Mouse (Mus musculus) liver, embryonic 15.5 days (tissue): Measurements from ENCODE around the gene Lrig1. TPM values are rescaled to one million over a fixed set of nuclear protein-coding genes. Genes with fewer than 3 reads are reported as not detected.
A peak's percentile ranks its signal among the peaks of the same experiment; 100 is the strongest.

ENCODE experiments used
- ATAC-seq: fragments of 200-750 bp; cut with Nextera tagmentation; 2 replicates; pipeline ENCODE4 v1.8.0; 2017; ENCODE audit warnings: moderate number of reproducible peaks, mild to moderate bottlenecking, moderate library complexity; ENCODE audit not compliant: insufficient read depth
- H3K27ac ChIP-seq: fragments of 300-500 bp; sonication (generic); replicated peaks from 2 replicates; pipeline ENCODE4 v1.5.1; 2015; ENCODE audit warnings: mild to moderate bottlenecking, inconsistent platforms
- H3K27me3 ChIP-seq: fragments of 300-500 bp; sonication (generic); 2 replicates; pipeline ENCODE4 v1.6.1; 2015; ENCODE audit warnings: mild to moderate bottlenecking, inconsistent platforms
- H3K36me3 ChIP-seq: fragments of 300-500 bp; sonication (generic); replicated peaks from 2 replicates; pipeline ENCODE4 v1.6.1; 2015; ENCODE audit warnings: moderate library complexity, mild to moderate bottlenecking, inconsistent platforms
- H3K4me1 ChIP-seq: fragments of 300-500 bp; sonication (generic); replicated peaks from 2 replicates; pipeline ENCODE4 v1.6.1; 2015; ENCODE audit warnings: inconsistent platforms
- H3K4me2 ChIP-seq: fragments of 300-500 bp; sonication (generic); 2 replicates; pipeline ENCODE4 v1.6.1; 2015; ENCODE audit warnings: moderate library complexity, mild to moderate bottlenecking, inconsistent platforms
- H3K4me3 ChIP-seq: fragments of 300-500 bp; sonication (generic); replicated peaks from 2 replicates; pipeline ENCODE4 v1.5.1; 2015; ENCODE audit warnings: mild to moderate bottlenecking, inconsistent platforms
- H3K9ac ChIP-seq: fragments of 300-500 bp; sonication (generic); 2 replicates; pipeline ENCODE4 v1.6.1; 2015; ENCODE audit warnings: moderate library complexity, mild to moderate bottlenecking, inconsistent platforms
- H3K9me3 ChIP-seq: fragments of 300-500 bp; sonication (generic); replicated peaks from 2 replicates; pipeline ENCODE4 v1.6.1; 2016; ENCODE audit warnings: inconsistent platforms
- WGBS: fragments of 180-500 bp; shearing (Covaris S2); methylation state at CpG from one replicate; pipeline ENCODE4 v1.1.7; 2015; ENCODE audit warnings: mixed read lengths; ENCODE audit not compliant: insufficient replicate concordance; 5-methylcytosine and 5-hydroxymethylcytosine counted together
- polyA plus RNA-seq: library from polyadenylated mRNA; unstranded; fragments of >200 nt; fragmentation: Nextera tagmentation; extraction: Ambion mirVana; gene quantifications from 2 replicates; pipeline ENCODE4 v1.2.1, GENCODE M21; 2015

Gene Lrig1
- polyA plus RNA-seq, 1 experiment from 2014 or later = 2.7 TPM

DNA sequence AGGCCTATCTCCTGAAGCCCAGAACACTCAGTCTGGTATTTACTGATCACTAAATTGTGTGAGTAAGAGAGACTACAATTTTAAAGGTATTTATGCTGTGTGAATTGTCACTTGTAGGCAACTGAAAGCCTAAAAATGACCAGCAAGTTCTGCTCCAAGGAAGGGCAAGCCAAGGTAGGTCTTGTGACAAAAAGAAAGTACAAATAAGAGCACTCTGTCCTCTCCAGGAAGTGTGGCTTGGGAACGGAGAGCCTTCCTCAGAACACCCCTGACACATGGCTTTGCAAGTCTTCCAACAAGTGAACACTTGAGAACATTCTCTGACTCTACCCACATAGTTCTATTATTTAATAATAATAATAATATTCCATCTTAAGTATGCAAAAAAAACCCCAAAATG is 2.5 kb downstream of the Lrig1 start:
- WGBS = 41% methylated on average over 1 of the region's 1 CpGs
- Histone ChIP-seq H3K4me2 (peak overlapping the region; percentile 83; the same call in 1 of the 2 replicates), H3K36me3 (no peaks in the 10 kb centered on the region), H3K4me3 (0 out of 2 replicates have a peak overlapping the region, but pooled peaks have one; percentile 14), H3K9ac (no peak overlapping the region), H3K9me3 (no peaks in the 10 kb centered on the region), H3K27me3 (peaks cover 51% of the 10 kb centered on the region), H3K27ac (no peak overlapping the region), H3K4me1 (peaks cover 53% of the 10 kb centered on the region)
- no peak for ATAC-seq

DNA sequence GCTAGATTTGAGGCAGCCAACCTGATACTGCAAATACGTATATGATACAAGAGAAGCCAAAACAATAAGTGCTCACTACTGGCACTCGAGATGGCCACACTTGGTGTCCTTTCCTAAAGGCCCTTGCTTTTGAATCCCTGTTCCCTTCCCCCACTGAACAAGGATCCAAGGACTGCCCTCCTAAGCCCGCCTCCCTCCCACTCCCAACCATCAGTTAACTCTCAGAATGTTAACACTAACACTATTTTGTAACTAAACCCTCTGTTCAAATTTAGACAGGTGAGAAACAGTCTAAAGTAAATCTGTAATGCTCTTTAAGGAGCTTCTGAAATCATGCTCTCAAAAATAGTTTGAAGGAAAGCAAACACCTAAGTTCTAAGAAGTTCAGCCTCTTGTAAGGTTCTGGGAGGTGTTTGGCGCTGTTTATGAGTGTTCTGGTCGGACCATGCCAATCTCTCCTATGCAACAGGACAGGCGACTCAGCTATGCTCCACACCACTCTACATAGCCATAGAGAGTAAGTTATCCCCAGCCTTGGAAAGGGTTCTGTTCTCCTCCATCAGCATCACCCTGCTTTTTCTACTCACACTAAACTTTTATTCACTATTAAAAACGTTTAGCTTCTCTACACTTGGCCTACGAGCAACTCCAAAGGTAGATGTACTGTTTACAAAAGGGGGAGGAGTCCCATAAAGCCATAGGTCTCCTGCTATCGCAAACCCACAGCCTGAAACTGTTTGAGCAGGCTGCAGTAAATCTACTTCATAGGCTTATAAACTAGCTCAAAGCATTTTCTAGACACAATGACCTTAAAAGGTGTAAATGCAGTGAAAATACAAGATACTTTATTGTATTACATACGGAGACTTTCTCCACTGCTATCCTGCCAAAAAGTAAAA is 3.5 kb downstream of the Lrig1 start:
- Histone ChIP-seq H3K36me3 (no peaks in the 10 kb centered on the region), H3K9me3 (no peaks in the 10 kb centered on the region), H3K4me1 (peaks cover 57% of the 10 kb centered on the region), H3K4me2 (peak overlapping the region; percentile 83), H3K27me3 (peaks cover 41% of the 10 kb centered on the region), H3K4me3 (no peak overlapping the region), H3K27ac (peak overlapping the region; percentile 43), H3K9ac (no peak overlapping the region)
- no peak for ATAC-seq
- 39% methylated on average over 10 of the region's 10 CpGs for WGBS

DNA sequence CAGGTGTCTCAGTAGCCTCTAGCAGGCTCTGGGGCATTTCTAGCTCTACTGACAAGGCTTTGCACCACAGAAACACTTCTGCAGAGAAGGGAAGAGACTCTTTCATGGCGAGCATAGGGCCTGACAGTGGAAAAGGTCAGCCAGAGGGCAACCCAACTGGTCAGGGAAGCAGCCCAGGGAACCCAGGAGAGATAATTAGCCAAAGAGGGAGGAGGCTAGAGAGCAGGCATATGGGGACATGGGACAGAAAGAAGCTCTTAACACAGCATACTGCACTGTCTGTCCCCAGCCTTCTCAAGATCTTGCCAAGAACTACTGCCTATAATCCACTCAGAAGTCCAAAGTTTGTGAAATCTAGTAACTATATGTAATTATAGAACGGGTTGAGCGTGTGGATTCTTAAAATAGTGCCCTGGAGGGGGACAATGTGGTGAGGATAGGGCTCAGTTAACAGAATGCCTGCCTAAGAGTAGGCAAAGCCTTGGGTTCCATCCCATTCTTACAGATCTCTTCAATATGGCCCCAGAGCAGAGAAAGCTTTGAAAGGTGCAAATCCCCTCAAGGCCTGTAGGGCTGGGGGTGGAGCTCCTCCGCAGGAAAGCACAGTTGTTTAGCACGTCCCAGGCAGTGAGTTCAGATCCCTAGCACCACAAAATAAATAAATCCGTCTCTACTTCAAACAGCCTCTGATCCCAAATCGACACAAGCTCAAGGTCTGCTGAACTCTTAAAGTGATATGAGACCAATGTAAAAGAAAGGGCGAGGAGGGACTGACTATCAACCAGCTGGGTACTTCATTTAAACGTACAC is 4.6 kb downstream of the Lrig1 start:
- Histone ChIP-seq H3K36me3 (no peaks in the 10 kb centered on the region), H3K4me3 (no peak overlapping the region), H3K4me1 (peaks cover 49% of the 10 kb centered on the region), H3K27me3 (peaks cover 30% of the 10 kb centered on the region), H3K27ac (0 out of 2 replicates have a peak overlapping the region, but pooled peaks have one; percentile 43), H3K4me2 (no peak overlapping the region), H3K9ac (no peak overlapping the region), H3K9me3 (no peaks in the 10 kb centered on the region)
- no peak for ATAC-seq
- WGBS = 48% methylated on average over 9 of the region's 9 CpGs

DNA sequence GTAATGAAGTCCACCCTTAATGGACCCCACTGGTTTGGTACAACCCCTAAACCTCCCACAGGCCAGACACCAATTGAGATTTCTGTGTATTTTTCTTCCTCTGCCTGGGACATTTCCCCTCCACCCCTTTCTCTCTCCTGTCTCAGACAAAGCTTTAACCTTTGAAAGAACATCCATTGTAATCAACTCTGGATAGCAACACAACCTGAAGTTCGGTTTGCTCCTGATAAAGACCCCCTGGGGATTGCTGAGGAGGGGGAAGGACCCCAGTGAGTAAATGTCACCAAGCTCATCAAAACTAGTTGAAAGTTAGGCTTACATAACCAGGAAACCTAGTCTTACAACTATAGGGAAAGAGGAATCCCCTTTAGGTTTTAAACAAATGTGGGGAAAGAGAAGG is 5.5 kb downstream of the Lrig1 start:
- Histone ChIP-seq H3K4me3 (no peak overlapping the region), H3K27ac (no peak overlapping the region), H3K4me1 (peaks cover 44% of the 10 kb centered on the region), H3K9me3 (no peaks in the 10 kb centered on the region), H3K27me3 (peaks cover 22% of the 10 kb centered on the region), H3K4me2 (no peak overlapping the region), H3K9ac (no peak overlapping the region), H3K36me3 (no peaks in the 10 kb centered on the region)
- no peak for ATAC-seq
- 33% methylated on average over 1 of the region's 1 CpGs for WGBS

DNA sequence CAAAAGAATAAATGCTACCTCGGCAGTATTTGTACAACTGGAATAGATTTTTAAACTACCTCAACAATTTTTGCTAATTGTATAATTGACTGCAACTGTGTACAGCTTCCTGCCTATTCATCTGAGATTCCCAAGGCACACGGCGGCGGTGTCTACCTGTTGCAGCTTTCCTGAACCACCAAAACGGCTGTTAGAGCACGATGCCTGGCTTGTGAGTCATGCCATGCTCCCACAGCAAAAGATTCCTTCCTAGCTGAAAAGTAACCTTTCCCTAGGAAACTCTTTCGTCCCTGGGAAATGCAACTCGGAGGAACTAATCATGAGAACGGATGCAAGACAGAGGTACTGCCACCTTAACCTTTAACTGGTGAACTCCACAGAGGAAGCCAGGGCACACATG is 6.9 kb downstream of the Lrig1 start:
- Histone ChIP-seq H3K4me2 (no peak overlapping the region), H3K27me3 (peaks cover 8% of the 10 kb centered on the region), H3K36me3 (no peaks in the 10 kb centered on the region), H3K27ac (no peak overlapping the region), H3K4me1 (peaks cover 43% of the 10 kb centered on the region), H3K9me3 (no peaks in the 10 kb centered on the region), H3K9ac (no peak overlapping the region), H3K4me3 (no peak overlapping the region)
- ATAC-seq = no peak
- whole genome bisulfite sequencing = 72% methylated on average over 9 of the region's 9 CpGs

DNA sequence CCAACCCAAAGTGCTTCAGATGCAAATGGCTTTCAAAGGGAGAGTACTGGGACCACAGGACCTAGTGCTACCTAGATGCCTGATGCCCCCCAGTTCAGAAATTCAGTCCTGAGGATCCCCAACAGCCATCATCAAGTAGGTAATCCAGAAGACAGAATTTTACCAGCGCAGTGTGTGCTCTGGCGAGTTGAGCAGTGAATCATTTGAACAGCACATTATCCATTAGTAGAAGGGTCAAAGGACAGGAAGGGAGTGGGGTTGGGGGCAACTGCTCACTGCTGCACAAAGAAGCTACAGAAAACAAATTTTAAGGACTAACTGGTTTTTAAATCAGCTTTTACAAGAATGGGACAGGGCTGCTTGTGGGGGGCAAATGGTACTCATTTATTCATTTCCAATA is 8.0 kb downstream of the Lrig1 start:
- 61% methylated on average over 2 of the region's 2 CpGs for WGBS
- no peak overlapping the region for H3K9ac ChIP-seq
- no peaks in the 10 kb centered on the region for H3K9me3 ChIP-seq
- H3K36me3 ChIP-seq = no peaks in the 10 kb centered on the region
- peaks cover 43% of the 10 kb centered on the region for H3K4me1 ChIP-seq
- no peak overlapping the region for H3K4me2 ChIP-seq
- no peak overlapping the region for H3K27ac ChIP-seq
- ATAC-seq = no peak
- H3K27me3 ChIP-seq = 0 out of 2 replicates have a peak, but pooled peaks cover 4% of the 10 kb centered on the region
- H3K4me3 ChIP-seq = no peak overlapping the region

DNA sequence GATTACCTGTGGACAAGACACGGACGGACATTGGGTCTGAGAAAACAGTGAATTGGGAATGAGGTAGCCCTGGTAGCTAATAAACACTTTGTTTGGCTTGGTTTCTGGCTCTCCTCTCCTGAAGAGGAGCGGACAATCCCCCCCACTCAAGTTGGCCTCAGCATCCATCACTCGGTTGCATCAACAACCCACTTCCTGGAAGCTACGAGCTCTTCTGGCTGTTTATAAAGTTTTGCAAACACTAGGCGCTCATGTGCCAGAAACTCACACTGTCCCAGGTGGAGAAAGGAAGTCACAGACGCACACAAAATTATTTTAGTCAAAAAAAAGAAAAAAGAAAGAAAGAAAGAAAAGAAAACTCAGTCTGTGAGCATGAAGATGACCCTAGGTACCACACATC is 9.7 kb downstream of the Lrig1 start:
- ATAC-seq = no peak
- Histone ChIP-seq H3K4me2 (no peak overlapping the region), H3K4me1 (peaks cover 58% of the 10 kb centered on the region), H3K27ac (no peak overlapping the region), H3K9ac (no peak overlapping the region), H3K9me3 (no peaks in the 10 kb centered on the region), H3K27me3 (0 out of 2 replicates have a peak, but pooled peaks cover 3% of the 10 kb centered on the region), H3K4me3 (no peak overlapping the region), H3K36me3 (no peaks in the 10 kb centered on the region)
- 30% methylated on average over 7 of the region's 7 CpGs for WGBS

DNA sequence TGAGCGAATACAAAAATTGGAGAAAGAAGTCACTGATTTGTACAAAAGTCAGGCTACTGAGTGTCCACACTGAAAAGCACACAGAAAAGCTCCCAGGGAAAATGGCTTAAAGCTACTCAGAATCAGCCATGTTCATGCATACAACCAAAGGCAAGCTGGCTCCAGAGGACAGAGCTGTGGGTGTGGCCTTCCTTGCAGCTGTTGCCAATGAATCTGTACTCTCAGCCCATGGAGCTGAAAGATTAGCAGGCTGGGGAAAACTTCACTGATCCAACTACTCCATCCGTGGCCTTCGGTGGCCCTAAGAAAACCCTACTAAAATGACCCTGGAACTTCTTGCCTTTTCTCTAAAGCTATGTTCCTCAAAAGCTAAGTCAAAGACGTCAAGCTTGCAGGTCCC is 11.2 kb downstream of the Lrig1 start:
- Histone ChIP-seq H3K4me2 (no peak overlapping the region), H3K9ac (no peak overlapping the region), H3K9me3 (no peaks in the 10 kb centered on the region), H3K4me3 (no peak overlapping the region), H3K36me3 (no peaks in the 10 kb centered on the region), H3K27me3 (no peaks in the 10 kb centered on the region), H3K4me1 (peaks cover 67% of the 10 kb centered on the region), H3K27ac (no peak overlapping the region)
- ATAC-seq = no peak
- WGBS = 56% methylated on average over 4 of the region's 4 CpGs

DNA sequence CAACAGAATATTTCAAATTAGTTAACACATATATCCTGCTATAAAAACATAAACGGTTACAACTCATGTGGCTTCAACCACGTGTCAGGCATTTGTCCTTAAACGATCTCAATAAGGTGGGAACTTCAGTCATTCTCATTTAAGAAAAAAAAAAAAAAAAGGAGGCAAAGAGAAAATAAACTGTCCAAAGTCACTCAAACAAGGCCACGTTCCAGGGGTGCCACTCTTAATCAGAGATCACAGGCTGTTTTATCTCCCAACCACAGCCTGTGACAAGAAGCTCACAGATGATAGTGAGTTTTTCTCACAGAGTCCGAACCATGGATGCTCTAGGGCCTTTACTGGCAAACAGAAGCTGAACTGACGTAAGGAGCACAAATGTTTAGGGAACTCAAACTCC is 13.9 kb downstream of the Lrig1 start:
- Histone ChIP-seq H3K9ac (no peak overlapping the region), H3K4me1 (peaks cover 72% of the 10 kb centered on the region), H3K4me2 (peak overlapping the region; percentile 16; the same call in 1 of the 2 replicates), H3K27me3 (peaks cover 9% of the 10 kb centered on the region), H3K9me3 (no peaks in the 10 kb centered on the region), H3K27ac (0 out of 2 replicates have a peak overlapping the region, but pooled peaks have one; percentile 24), H3K4me3 (no peak overlapping the region), H3K36me3 (no peaks in the 10 kb centered on the region)
- peak; percentile 82 for ATAC-seq
- WGBS = 28% methylated on average over 6 of the region's 6 CpGs

DNA sequence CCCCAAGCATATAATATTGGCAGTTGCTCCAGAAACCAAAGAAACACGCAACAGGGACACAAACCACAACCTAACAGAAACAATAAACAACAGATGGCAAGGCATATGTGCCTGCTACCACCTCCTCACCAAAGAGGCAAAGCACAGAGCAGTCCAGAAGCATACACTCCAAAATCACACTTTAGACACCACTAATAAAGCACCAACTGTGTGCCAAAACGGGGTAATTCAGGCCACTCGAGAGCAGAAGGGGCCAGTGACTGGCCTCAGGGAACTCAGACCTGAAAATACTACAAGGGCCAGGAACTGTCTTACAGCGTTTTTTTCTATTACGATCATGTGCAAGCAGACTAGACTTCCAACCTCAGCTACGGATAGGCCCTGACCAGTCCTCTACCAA is 14.3 kb downstream of the Lrig1 start:
- peaks cover 76% of the 10 kb centered on the region for H3K4me1 ChIP-seq
- peaks cover 9% of the 10 kb centered on the region for H3K27me3 ChIP-seq
- H3K9ac ChIP-seq = no peak overlapping the region
- H3K36me3 ChIP-seq = no peaks in the 10 kb centered on the region
- H3K4me2 ChIP-seq = no peak overlapping the region; the same call in 1 of the 2 replicates
- ATAC-seq = no peak
- no peak overlapping the region for H3K27ac ChIP-seq
- H3K4me3 ChIP-seq = no peak overlapping the region
- 67% methylated on average over 6 of the region's 6 CpGs for WGBS
- no peaks in the 10 kb centered on the region for H3K9me3 ChIP-seq
